Mouse (Mus musculus): Measurements from ENCODE around the gene Crybb2.
A peak's percentile ranks its signal among the peaks of the same experiment; 100 is the strongest.

The Crybb2 gene

DNA sequence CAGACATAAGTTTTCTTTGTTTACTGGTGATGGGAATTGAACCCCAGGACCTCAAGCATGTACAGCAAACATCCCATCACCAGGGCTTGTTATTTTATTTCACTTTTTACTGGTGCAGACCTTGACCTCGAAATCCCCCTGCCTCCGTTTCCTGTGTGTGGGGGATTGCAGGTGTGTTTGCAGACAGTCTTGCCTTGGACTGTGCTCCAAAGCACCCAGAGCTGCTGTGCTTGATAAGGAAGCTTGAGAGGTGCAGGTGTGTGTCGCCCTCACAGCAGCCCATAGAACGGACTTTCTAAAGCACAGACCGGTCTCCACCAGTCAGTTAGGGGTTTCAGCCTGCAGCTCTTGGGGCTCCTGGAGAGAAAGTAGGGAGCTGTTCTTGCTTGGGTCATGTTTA, 43.2 kb downstream of the Crybb2 start:
- DNase-seq = peak; percentile 60

DNA sequence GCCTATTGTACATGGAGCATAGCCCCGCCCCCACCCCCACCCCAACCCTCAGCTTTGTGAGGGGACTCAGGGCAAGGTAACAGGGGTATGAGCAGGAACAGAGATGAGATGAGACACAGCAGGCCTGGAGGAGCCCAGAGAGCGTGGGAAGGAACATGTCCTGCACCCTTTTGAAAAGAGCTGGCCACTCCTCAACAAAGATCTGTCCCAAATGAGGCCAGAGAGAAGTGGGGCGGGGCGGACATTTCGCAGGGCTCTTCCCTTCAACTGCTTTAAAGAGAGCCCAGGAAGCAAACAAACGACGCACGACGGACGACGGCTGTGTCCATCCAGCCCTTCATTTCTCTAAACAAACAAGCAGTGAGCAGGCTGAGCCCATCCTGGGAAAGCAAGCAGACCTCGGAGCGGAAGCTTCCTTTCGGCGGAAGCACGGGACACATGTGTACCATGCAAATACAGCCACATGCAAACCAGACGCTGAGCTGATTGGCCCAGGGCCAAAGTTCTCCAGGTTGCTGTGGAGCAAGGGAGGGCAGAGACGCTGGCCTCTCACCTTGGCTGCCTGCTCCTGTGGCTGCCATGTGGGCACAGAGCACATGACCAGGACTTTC, 45.7 kb downstream of the Crybb2 start:
- DNase-seq = peak; percentile 26

DNA sequence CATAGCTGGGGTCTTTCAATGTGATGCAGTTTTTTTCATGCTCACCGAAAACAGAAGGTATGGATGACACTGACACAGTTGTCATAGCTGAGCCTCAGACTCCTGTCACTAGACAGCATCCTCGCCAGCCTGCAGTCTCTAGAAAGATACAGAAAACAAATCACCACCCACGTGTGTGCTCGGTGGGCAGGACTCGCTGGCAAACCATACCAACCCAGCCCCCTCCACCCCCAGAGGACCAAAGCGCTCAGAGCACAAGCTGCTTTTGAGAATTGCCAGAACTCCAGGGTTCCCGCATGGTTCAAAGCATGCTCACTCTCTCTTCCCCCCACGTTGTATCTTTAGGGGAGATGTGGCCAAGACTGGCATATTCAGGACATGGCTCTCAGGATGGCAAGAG, 51.7 kb downstream of the Crybb2 start:
- DNase-seq = no peak

DNA sequence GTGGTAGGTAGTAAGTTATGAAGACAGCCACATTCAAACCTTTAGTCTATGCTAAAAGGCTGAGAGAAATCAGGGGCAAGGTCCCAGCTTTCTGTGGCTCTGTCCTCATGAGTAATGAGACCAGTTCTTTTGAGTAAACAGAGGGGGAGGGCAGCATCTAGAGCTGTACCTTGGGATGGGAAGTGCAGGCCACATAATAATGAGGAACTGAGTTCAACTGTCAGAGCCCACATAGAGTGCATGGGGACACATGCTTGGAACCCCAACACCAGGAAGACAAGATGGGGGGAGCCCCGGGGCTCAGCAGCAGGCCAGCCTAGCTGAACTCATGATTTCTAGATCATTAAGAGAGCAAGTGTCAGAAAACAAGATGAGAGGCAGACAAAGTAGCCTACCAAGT, 52.9 kb downstream of the Crybb2 start:
- DNase-seq = no peak

DNA sequence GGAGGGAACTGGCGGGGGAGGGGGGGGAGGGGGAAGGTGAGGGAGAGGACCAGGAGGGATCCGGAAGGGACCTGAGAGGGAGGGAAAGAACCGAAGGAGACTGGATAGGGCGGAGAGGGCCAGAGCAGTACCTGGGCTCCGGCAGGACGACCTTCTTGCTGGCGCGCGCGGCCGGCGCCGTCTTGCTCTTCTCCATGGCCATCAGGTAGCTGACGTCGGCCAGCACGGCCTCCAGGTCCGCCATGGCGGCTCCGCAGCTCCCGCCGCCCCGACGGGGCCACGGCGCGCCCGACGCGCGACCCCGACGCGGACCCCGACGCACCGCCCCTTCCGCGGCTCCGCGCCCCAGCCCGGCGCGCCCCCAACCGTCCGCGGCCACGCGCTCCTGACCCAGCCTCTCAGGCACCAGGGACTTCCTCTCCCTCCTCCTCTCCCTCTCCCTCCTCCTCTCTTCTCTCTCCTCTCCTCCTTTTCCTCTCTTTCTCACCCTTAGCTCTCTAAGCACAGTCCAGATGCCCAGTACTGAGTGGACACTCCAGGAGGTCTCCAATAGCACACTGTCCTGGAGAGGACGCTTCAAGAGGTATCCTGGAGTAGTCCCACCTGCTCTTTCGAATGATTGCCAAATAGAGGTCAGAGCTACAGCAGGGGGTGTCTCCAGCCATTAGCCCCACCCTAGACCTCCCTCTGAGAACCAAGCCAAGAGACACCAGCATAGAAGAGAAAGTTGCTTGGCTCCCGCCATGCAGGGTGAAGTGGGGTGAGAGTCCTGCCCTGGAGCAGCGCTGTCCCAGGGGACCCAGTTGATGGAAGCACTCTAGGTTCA, 54.5 kb downstream of the Crybb2 start, which contains the start of gene Grk3:
Gene Grk3 (minus strand): TSS at position 556 of the 826 bp plus-strand sequence.
- DNase-seq = peak; percentile 58

DNA sequence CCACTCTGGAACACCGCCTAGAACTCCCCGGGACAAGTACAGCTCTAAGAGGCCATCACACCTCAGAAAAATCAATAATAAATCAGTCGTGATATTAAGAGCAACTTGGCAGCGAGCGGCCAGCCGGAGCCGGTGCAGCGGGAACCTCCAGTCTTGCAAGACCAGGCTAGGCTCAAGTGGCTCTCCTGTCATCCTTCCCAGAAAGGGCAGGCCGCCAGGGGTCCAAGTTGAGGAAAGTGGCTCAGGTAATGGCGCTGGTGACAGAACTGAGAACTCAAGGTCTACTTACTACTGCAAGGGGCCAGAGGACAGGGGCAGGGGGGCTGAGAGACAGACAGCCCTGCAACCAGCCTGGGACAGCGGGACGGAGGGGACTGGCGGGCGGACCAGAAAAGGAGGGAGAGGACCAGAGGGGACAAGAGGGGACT, 55.1 kb downstream of the Crybb2 start:
- DNase-seq = no peak

DNA sequence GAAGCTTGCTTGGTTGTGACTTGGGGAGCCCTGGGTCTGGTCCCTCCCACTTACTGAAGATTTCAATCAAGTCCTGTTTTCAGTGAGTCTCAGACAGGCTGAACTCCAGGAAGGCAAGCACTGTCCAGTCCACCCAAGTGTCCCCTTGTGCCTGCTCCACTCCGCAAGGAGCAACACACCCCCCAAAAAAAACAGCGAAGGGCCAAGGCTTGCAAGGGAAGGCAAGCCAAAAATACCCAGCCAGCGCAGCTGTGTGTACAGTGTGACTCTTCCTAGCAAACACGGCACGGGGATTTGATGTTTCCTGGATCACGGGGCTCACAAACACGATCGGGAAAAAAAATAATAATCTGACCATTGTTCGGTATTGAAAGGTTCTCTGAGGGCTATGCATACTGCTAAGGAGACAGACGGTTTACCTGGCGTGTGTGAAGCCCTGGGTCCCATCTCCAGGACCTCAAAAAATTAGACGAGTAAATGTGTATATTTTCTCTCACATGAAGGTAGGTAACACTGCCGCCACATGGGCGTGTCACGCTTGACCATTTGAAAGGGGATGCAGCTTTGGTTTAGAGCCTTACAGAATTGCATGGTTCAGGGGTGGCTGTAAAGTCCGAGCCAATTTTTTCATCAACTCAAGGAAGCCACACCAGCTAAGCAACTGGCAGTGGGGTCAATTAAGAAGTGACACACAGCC, 55.7 kb downstream of the Crybb2 start:
- DNase-seq = no peak

DNA sequence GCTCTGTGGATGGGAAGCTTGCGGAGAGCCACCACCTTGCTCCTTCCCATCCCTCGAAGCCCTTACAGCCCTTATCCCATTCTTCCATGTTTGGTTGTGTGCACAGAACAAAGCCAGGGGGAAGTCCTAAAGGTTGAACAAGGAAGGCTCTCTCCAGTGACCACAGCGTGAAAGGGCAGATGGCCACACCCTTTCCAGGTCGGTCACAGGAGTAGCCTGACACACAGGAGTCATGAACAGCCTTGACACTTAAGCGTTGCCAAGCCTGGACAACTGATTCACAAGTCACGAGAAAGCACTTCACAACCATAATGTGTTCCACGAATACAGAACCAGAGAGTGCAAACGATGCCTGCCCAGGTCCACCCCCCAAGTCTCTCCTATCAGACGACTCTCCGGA, 58.0 kb downstream of the Crybb2 start:
- no peak for DNase-seq

DNA sequence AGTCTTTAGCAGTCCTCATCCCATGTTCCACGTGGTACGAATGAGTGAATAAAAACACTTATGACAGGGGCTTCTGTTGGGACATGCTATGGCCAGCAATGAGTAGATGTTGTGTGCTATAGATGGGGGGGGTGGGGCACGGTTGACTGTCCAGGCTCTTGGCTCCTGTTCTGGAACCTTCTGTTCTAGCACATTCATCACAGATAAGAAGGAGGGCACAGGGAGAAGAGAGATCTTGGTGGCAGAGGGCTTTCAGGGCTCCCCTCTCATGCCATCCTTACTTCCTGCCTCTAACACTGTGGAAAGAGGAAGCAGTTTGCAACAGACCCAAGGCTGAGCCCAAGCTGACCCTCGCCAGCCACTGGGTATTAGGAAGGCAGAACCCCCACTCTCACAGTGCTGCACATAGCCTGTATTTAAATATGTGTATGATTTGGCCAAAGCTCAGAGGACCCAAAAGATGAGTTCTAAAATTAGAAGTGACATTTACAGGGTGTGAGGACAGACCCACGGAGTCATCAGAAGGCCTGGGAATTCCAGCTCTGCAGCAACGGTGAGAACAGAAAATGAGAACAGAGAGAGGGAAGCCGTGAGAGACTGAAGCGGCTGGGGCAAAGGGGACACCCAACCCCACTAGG, 60.6 kb downstream of the Crybb2 start:
- DNase-seq = no peak

DNA sequence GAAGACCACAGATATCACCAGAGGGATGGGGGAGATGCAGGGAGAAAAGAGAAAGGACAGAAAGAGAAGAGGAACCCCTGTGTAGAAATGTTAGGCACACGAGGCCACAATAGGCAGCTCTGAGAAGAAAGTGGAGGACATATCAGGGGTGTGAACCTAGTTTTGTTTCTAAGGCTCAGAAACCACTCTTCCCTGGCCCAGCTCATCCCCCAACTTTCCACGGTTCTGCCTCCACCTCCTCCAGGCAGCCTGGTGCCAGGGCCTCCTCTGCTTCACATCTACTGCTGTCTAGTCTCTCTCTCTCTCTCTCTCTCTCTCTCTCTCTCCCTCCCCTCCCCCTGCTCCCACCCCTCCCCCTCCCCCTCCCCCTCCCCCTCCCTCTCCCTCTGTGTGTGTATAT, 61.4 kb downstream of the Crybb2 start:
- no peak for DNase-seq

Measured in thymus, postnatal 25 days (tissue).